Mouse (Mus musculus) testis, adult 2 months (tissue): Measurements from ENCODE around the gene Plxna4.

Experiments used
- CTCF ChIP-seq: fragments of 200-500 bp; IDR thresholded peaks from 2 replicates; pipeline ENCODE4 v1.5.1; 2012; ENCODE audit warnings: low read depth, mild to moderate bottlenecking, inconsistent platforms, low read length, moderate library complexity; ENCODE audit not compliant: control insufficient read depth, insufficient read depth, insufficient replicate concordance
- POLR2A ChIP-seq: fragments of 200-500 bp; IDR thresholded peaks from 2 replicates; pipeline ENCODE4 v1.6.1; 2012; ENCODE audit warnings: low read depth, mild to moderate bottlenecking, inconsistent platforms, low read length, moderate library complexity; ENCODE audit not compliant: control insufficient read depth

DNA sequence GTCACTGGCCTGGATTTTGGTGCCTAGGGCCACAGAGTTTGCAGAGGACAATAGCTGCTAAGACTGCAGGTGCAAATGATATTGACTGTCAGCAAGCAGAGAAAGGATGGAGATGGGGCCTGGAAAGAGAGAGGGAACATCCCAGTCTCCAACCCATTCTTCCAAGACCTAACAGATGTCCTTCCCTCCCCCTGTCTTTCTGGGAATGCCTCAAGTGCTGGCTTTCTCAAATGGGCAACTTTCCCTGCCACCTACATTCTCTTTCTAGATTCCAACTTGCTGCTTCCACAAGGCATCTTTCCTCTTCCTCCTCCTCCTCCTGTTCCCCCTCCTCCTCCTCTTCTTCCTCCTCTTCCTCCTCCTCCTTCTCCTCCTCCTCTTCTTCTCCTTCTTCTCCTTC is 136.1 kb downstream of the Plxna4 start:
- TF ChIP-seq CTCF (no peak), POLR2A (no peak)
